Mouse (Mus musculus): ENCODE measurements around the gene Plekhm2. TPM values are rescaled to one million over a fixed set of nuclear protein-coding genes. Genes with fewer than 3 reads are reported as not detected.

The Plekhm2 gene
- total RNA-seq, 2 experiments from 2014 or later, result 4.9 to 10.1 TPM

DNA sequence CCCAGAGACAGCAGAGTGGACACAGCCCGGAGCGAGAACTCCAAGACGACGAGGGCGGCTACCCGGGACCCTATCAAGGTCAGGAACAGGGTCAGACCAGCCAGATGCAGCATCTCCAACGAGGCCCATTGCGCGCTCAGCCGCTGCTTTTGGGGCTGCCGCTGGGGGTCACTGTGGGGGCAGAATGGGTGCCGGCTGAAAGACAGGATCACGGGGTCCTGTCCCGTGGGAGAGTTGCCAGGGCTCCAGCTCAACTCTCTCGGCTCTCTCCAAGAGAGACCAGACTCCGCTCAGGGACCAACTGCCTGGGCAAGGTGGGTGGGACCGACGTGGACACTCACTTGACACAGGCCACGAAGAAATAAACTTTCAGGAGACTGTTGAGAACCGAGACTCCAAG is 47.4 kb downstream of the Plekhm2 start:
- ATAC-seq (replicated peaks; ENCODE audit: low FRiP score, poor library complexity, severe bottlenecking), result no peak

DNA sequence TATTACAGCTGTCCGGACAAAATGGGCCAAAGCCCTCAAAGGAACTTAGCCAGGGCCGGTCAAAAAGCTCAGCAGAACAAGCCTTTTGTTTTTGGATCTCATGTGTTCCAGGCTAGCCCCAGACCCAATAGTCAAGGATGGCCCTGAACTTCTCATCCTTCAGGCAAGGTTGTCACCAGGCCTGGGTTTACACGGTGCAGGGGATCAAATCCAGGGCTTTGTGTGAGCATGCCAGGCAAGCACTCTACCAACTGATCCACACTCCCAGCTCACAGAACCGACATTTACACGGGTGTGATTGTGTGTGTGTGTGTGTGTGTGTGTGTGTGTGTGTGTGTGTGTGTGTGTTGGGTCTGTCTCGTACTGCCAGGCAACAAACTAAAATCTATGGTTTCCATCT is 47.9 kb downstream of the Plekhm2 start:
- ATAC-seq (replicated peaks; ENCODE audit: low FRiP score, poor library complexity, severe bottlenecking), result no peak

GRCm38 (mm10) chr4:141614946-141615345 is 49.8 kb downstream of the Plekhm2 start:
- no peak for ATAC-seq (replicated peaks; ENCODE audit: low FRiP score, poor library complexity, severe bottlenecking)

GRCm38 (mm10) chr4:141609538-141609937 is 55.2 kb downstream of the Plekhm2 start:
- no peak for ATAC-seq (replicated peaks; ENCODE audit: low FRiP score, poor library complexity, severe bottlenecking)

DNA sequence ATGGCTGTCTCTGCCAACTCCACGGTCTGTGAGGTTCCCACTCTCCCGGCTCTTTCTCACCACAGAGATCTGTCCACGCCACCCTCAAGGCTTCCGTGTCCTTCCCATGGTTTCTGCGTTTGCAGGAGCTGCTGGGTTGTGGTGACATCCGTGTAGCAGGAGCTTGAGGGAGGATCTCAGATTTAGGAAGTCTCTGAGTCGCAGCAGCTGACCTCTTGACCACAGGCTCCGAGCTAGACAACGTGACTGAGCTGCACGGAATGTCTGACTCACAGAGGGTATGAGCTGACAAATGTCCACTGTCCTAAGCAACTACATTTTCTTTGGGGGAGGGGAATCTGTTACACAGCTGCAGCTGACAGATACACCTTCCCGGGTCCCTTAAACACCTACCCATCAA is 58.8 kb downstream of the Plekhm2 start, which contains the start of gene Fblim1:
TSS of gene Fblim1 (minus strand) at position 236 of the 400 bp plus-strand sequence.
- no peak for ATAC-seq (replicated peaks; ENCODE audit: low FRiP score, poor library complexity, severe bottlenecking)

DNA sequence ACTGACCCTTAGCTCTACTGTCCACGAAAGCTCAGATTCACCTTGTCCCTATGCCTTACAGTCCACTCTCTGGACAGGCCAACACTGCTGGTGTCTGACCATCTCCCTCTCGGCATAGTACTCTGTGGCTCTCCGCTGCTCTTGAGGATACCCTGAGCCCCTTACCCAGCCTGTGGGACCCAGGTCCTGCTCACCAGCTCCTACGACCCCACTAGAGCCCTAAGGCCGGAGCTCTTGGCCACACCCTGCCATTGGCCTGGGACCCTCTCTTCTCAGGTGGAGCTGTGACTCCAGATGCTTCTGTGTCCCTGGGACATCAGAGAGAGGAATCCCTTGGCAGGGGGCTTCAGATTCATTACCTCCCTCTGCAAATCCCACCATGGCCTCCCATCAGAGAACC is 59.3 kb downstream of the Plekhm2 start:
- no peak for ATAC-seq (replicated peaks; ENCODE audit: low FRiP score, poor library complexity, severe bottlenecking)

- ATAC-seq (replicated peaks; ENCODE audit: low FRiP score, poor library complexity, severe bottlenecking), result no peak
Measured at GRCm38 (mm10) chr4:141604493-141604892, 60.2 kb downstream of the Plekhm2 start.

DNA sequence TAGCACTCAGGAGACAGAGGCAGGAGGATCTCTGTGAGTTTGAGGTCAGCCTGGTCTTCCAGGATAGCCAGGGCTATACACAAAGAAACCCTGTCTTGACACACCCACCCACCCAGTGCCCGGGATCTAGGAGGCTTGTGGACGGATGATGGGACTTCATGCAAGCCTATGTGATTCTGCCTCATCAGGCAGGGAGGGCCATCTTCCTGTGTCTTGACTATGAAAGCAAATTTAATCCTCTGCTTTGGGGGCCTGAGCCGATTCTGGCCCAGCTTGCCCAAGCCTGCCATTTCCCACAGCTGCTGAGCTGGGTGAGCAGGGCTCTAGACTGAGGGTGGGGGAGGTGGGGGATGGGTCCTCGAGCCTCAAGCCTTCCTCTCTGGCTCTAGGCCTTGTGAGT is 60.8 kb downstream of the Plekhm2 start:
- no peak for ATAC-seq (replicated peaks; ENCODE audit: low FRiP score, poor library complexity, severe bottlenecking)

GRCm38 (mm10) chr4:141602523-141603223 is 62.0 kb downstream of the Plekhm2 start:
- no peak for ATAC-seq (replicated peaks; ENCODE audit: low FRiP score, poor library complexity, severe bottlenecking)

- ATAC-seq (replicated peaks; ENCODE audit: low FRiP score, poor library complexity, severe bottlenecking), result no peak
Measured at GRCm38 (mm10) chr4:141601148-141601862, 63.4 kb downstream of the Plekhm2 start.

- no peak for ATAC-seq (replicated peaks; ENCODE audit: low FRiP score, poor library complexity, severe bottlenecking)
Measured at GRCm38 (mm10) chr4:141600364-141600763, 64.3 kb downstream of the Plekhm2 start.

- no peak for ATAC-seq (replicated peaks; ENCODE audit: low FRiP score, poor library complexity, severe bottlenecking)
Measured at GRCm38 (mm10) chr4:141599251-141600141, 65.2 kb downstream of the Plekhm2 start.

DNA sequence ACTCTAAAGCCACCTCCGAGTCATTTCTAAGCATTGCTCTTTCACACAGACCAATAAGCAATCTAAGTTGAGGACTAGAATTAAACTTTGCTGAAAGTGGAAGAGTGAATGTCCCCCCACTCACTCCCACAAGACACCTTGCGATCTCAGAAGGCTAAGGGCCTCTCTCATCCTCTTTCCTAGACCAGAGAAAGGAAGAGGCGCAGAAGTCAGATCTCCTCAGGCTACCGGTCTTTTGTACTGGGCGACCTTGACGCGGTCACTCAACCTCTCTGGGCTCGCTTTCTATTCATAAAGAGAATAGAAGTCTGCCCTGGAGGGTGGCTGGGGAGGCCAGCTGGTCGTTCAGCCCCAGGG is 65.8 kb downstream of the Plekhm2 start:
- no peak for ATAC-seq (replicated peaks; ENCODE audit: low FRiP score, poor library complexity, severe bottlenecking)

DNA sequence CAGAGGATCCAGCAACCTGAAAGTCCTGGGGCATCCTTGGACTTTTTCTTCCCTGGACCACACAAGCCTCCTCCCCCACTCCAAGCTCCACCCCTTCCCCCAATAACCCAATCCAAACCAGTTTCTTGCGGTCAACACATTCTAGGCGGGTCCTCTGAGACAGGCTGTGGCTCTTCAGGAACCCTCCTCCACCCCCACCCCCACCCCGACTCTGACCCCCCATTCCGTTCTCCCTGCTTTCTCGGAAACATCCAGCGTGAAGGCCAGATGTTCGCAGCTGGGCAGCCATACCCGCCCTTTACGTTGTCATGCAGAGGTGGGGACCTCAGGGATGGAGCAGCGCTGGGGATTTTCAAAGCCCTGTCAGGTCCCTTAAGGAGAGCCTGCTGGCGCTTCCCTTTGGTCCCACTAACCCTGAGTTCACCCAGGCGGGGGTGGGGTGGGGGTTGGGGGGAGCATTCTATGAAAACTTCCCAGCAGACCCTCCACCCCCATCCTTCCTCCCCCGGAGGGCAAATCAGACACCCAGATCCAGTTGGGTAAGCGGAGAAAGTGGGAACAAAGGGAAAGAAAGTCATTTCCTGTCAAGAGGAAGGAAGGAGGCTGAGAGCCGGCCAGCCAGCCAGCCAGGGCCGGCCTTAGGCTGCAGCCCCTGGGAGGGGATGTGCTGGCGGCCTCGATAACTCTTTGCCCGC is 66.4 kb downstream of the Plekhm2 start:
- no peak for ATAC-seq (replicated peaks; ENCODE audit: low FRiP score, poor library complexity, severe bottlenecking)

DNA sequence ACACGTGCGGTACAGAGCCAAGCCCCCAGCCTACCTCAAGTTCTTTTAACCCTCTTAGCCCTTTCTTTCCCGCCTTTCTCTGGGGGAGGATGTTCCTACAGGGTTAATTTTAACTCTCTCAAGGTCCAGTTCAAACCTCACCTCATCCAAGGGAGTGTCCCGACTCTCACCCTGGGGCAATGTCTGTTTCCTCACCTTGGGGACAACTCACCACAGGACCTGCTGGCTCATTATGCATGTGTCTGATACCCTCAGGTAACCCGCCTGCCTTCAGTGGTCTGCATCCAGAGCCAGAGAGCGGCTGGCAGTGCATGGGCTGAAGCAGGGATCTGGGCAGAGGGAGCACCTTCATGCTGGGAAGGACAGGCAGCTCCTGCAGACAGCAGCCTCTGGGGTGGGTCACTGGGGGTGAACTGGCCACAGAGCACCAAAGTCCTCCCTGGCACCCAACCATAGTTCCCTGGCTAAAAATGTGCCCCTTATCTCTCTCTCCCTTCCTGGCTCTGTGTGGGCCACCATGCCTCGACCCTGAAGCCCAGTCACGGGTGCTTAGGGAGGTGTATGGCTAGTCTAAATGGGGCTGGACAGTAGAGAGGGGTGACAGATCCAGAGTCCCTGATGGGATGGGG is 67.9 kb downstream of the Plekhm2 start:
- ATAC-seq (replicated peaks; ENCODE audit: low FRiP score, poor library complexity, severe bottlenecking), result no peak

DNA sequence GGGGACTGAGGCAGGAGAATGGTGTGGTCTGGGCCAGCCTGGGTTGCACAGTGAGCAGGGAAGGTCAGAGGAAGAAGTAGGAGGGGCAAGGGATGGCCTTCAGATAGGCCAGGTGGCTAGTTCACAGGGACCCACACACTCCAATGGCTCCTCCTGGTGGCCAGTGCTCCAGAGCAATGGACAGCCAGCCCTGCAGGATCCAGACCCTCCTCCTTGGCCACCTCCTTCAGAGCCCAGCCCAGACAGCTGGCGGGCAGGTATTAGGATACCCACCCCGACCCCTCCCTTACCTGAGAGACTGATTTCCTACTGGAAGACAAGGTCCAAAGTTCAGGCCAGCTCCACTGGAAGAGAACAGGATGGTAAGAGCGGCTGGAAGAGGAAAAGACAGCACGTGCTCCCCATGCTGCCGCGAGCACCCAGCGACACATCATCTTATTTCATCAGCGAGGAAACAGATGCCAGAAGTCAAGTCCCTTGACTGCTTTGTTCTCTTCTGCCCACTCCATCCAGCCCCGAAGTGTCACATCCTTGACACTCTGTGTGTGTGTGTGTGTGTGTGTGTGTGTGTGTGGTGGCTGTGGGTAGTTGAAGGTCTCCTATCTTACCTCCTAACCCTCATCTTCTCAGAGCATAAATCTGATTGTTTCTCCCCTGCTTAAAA is 69.0 kb downstream of the Plekhm2 start:
- no peak for ATAC-seq (replicated peaks; ENCODE audit: low FRiP score, poor library complexity, severe bottlenecking)

GRCm38 (mm10) chr4:141595138-141595537 is 69.6 kb downstream of the Plekhm2 start:
- ATAC-seq (replicated peaks; ENCODE audit: low FRiP score, poor library complexity, severe bottlenecking), result no peak

GRCm38 (mm10) chr4:141591547-141591946 is 73.2 kb downstream of the Plekhm2 start:
- ATAC-seq (replicated peaks; ENCODE audit: low FRiP score, poor library complexity, severe bottlenecking), result peak; percentile 63; the same call in 1 of the 2 replicates

- ATAC-seq (replicated peaks; ENCODE audit: low FRiP score, poor library complexity, severe bottlenecking), result no peak
Measured at GRCm38 (mm10) chr4:141583919-141584318, 80.8 kb downstream of the Plekhm2 start.

All from erythroid progenitor cell, adult 5-6 weeks (primary cell).